Mouse (Mus musculus) left cerebral cortex, adult 2 months (tissue): ENCODE data around the gene Zcchc7. TPM values are rescaled to one million over a fixed set of nuclear protein-coding genes. Genes with fewer than 3 reads are reported as not detected.

Source experiments
- DNase-seq, 2 experiments: peaks; one replicate each; pipeline ENCODE4 v3.0.0; 2021 to 2022; ENCODE audit warnings: low spot score in 2 of 2, mixed read lengths in 1 of 2; ENCODE audit errors: extremely low spot score in 1 of 2
- H3K27ac ChIP-seq: fragments of 200-600 bp; 2 replicates; pipeline ENCODE4 v1.8.1; 2022
- H3K4me3 ChIP-seq: fragments of 200-600 bp; 2 replicates; pipeline ENCODE4 v1.8.1; 2022
- CTCF ChIP-seq: fragments of 200-600 bp; IDR thresholded peaks from 2 replicates; pipeline ENCODE4 v1.8.1; 2022; ENCODE audit warnings: antibody characterized with exemption, mild to moderate bottlenecking, moderate library complexity
- intact Hi-C: fragments of 180-260 bp; cut with DNase I; formaldehyde crosslinking; loops from one replicate; pipeline ENCODE4 v1.15.1; 2025
- long read RNA-seq, 2 experiments: library from polyadenylated mRNA; stranded (forward); transcript quantifications; one replicate each; pipeline ENCODE4 v2.0.0; 2021; ENCODE audit warnings: borderline mapping rate in 2 of 2
- total RNA-seq, 2 experiments: library from RNA; stranded (reverse); gene quantifications; 2 replicates each; pipeline ENCODE4 v1.2.3; 2021

Gene Zcchc7
- total RNA-seq: 10 to 100 TPM; 63.1 to 71.7 TPM
- long read RNA-seq, experiment 1, full-length matches to known transcripts: 2 of 6 reads
- long read RNA-seq, experiment 1, partial matches to known transcripts: 0 of 6 reads
- long read RNA-seq, experiment 1, other reads (novel, unspliced or antisense): 4 of 6 reads
- long read RNA-seq, experiment 2, full-length matches to known transcripts: 1 of 5 reads
- long read RNA-seq, experiment 2, partial matches to known transcripts: 1 of 5 reads
- long read RNA-seq, experiment 2, other reads (novel, unspliced or antisense): 3 of 5 reads

DNA sequence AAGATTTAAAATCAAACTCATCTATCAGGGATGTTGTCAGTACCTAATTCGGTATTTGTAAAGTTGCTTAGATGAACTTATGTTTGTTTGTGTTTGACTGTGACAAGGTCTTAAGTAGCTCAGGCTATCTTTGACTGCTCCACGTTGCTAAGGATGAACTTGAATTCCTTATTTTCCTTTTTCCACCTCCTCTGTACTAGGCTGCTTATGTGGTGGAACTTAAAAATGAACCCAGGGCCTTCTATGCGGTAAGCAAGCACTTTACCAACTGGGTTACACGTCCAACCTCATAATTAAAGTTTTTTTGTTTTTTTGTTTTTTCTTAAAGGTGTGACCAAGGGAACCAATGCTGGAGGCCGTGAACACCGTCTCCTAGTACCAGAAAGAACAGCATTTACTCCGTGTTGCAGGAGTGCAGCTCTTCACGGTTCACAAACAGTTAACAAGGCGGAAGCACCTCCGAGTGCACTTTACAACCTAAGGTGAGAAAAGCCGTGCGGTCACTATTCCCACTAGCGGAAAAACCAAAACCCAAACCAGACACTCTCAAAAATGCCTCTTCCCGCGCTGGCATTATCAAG lies at the start of gene Zcchc7:
Zcchc7 (plus strand) TSS at position 325 of the 581 bp plus-strand sequence.
- DNase-seq: no peak
- intact Hi-C loops: loop anchor here (2.0 to 5.0 kb wide), 2 partner anchors 152 to 217 kb away; no protein-coding TSS in a partner anchor
- peak within 1 kb of the TSS; percentile 100 for H3K4me3 ChIP-seq
- peak within 1 kb of the TSS; percentile 94 for H3K27ac ChIP-seq
- TF ChIP-seq CTCF: no peak

DNA sequence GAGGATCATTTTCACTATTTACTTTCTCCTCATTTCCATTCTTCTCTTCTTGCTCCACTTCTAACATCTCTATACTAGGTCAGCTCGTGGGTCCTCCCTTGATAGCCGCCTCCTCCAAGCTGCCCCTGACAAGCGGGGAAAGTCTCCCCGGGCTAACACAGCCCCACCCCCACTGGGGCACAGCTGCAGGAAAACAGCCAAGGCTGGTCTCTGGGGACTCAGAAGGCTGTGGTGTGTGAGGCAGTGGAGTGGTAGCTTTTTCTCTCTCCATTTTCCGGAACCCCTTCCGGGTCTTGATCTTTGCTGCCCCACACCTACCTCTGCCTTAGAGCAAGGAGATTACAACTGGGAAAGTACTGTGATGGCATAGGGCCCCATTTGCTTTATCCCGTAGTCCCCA lies 49.7 kb upstream of the Zcchc7 start:
- TF ChIP-seq CTCF: no peak
- no peak overlapping the region for H3K27ac ChIP-seq
- intact Hi-C loops: loop anchor here (10.0 kb wide), 1 partner anchor 1639 kb away; the partner anchor contains the start of gene Foxe1
- no peak overlapping the region for H3K4me3 ChIP-seq
- DNase-seq: no peak

DNA sequence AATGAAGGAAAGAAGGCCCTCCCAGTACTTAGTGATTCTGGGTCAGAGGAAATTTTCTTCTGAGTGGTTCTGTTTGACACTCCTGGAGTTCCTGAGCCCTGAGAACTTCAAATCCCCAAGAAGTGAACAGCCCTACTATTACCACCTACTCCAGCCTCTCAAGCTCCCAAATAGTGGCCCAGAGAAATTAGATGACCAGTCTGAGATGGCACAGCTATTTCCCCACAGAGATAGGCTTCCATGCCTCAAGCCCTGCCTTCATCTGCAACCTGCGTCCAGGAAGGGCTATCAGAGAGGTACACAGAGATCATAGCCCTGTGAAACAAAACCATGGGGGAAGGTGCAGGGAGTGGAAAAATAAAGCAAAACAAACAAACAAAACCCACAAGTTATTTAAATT lies 48.8 kb upstream of the Zcchc7 start:
- no peak for TF ChIP-seq CTCF

DNA sequence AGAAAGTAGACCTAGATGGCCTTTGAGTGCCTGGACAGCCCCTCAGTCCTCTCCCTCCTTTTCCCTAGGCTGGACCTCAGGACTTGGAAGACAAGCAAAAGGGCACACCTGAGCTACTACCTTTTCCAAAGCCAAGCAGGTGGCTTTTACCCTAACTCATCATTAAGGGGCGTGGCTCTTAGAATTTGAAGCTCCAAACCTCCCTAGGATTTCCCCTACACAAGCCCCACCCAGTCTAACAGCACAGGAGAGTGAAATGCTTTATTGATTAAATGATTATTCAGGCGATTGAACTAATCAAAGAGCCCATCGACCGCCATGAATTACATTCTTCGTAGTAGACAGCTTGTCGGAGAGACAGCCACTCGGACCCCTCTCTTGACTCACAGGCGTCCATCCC lies 47.4 kb upstream of the Zcchc7 start:
- intact Hi-C loops: loop anchor here (10.0 kb wide), 1 partner anchor 1636 kb away; the partner anchor contains the start of gene Foxe1
- no peak for TF ChIP-seq CTCF
- H3K4me3 ChIP-seq: no peak overlapping the region
- no peak for DNase-seq
- no peak overlapping the region for H3K27ac ChIP-seq

More for the DNA sequence above, 48.8 kb upstream of the Zcchc7 start:
- H3K4me3 ChIP-seq: no peak overlapping the region
- intact Hi-C loops: loop anchor here (10.0 kb wide), 1 partner anchor 1638 kb away; the partner anchor contains the start of gene Foxe1
- H3K27ac ChIP-seq: no peak overlapping the region
- no peak for DNase-seq

DNA sequence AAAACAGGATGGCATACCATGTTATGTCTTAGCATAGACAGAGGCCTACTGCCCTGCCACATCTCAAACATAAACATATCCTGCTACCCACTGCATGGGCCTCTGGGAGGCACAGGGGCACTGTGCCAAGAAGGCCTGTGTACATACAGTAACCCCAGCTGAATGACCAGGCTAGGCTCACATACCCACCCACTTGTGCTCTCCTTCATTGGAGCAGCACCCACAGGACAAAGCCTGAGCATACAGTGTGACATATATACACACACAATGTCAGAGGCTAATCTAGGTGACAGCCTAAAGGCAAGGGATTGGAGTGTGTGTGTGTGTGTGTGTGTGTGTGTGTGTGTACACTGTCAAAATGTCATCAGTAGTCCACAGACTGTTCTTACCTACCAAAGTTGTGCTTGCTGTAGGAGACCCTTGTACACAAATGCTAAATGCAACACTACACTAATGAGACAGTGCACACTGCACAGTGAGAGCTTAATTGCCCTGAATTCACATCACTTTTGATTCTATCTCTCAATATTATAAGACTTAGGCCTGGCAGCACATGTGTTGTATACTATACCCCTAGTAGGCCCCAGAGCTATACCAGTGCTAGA lies 46.5 kb upstream of the Zcchc7 start:
- Histone ChIP-seq H3K27ac (no peak overlapping the region), H3K4me3 (no peak overlapping the region)
- no peak for DNase-seq
- intact Hi-C loops: loop anchor here (10.0 kb wide), 1 partner anchor 1636 kb away; the partner anchor contains the start of gene Foxe1
- no peak for TF ChIP-seq CTCF

DNA sequence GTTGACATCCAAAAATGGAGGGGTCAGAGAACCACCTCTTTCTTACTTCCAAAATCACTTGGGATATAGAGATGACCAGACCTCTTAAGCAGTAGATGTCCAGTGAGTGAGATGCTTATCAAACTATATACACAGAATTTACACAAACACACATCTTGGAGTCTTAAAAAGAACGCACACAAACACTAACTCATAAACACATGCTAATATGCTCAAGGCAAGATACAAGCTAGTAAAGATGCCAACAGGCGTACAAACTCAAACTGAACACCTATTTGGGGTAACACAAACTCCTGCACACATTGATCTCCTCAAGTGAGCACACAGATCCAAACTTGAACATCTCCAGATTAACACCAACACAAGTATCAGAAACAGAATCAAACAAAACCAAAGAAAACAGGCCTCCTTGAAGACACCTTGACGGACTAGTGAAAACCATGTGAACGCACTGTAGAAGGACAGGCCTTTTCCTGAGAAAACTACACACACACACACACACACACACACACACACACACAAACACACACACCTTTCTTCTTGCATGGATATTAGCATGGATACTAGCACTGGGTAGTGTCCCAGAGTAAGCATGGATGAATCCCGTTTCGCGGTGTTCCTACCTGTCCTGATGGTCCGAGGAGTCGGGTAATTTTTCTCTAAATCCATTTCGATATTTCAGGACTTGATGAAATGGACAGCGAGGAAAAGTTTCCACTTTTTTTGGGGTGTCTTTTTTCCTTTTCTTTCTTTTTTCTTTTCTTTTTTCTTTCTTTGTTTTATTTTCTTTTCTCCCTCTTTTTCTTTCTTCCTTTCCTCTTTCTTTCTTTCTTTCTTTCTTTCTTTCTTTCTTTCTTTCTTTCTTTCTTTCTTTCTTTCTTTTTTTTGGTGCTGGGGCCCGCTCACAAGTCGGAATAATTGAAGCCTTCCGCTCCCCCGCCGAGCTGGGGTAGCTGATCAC lies 45.7 kb upstream of the Zcchc7 start, which contains the start of gene Pax5:
Pax5 (minus strand) TSS at position 748 of the 961 bp plus-strand sequence.
- intact Hi-C loops: loop anchor here (10.0 kb wide), 1 partner anchor 1635 kb away; the partner anchor contains the start of gene Foxe1
- H3K27ac ChIP-seq: no peak within 1 kb of the TSS
- DNase-seq: no peak
- no peak within 1 kb of the TSS for H3K4me3 ChIP-seq
- no peak for TF ChIP-seq CTCF

DNA sequence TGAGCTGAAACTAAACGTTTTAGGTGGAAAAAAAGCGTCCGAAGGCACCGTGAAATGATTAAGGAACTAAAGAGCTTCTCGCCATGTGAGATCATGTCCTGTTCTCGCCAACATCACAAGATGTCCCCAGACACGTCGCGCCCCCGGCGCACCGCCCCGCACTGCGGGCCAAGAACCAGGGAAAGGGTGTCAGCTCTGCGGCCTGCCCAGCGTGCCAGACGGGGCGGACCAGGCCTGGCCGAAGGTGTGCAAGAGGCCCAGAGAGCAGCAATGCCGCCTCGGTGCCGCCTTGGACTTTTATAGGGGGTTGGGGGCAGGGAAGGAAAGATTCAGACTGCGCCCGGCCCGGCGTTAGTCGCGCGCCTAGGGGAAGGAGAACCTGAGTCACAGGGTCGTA lies 45.0 kb upstream of the Zcchc7 start:
- no peak overlapping the region for H3K27ac ChIP-seq
- TF ChIP-seq CTCF: no peak
- DNase-seq: no peak
- no peak overlapping the region for H3K4me3 ChIP-seq
- intact Hi-C loops: no loop called here

DNA sequence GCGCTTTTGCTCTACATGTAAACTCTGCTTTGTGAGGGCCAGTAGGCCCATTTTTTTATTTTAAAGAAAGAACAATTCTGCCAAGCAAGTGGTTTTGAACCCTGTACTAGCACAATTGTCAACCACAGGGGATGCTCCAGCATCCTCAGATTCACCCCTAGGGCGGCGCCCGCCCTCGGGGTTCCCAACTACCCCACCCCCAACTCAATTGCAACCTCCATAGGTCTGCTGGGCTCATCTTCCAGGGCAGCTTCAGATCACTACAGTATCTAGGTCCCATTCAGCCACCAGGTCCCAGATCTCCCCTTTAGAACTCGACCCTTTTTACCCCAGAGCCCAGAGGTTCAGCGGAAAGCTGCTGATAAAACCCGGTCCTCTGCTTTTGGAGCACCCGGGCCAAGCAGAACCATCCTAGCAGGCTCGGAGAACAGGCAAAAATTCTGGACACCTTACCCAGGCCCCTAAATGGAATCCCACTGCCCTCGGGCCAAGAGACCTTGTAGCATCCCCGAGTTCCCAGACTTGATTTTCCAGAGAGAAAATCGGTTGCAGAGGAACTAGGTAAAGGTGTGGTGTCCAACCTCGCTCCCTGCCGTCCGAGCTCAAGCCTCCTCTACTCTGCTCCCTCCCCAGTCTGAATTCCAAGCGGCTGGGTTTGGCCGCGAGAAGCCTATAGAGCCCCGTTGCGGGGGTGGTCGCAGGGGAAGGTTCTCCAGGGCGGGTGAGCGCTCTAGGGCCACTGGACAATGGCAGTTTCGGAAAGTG lies 44.4 kb upstream of the Zcchc7 start:
- TF ChIP-seq CTCF: no peak
- intact Hi-C loops: no loop called here
- Histone ChIP-seq H3K4me3 (no peak overlapping the region), H3K27ac (no peak overlapping the region)
- DNase-seq: no peak

DNA sequence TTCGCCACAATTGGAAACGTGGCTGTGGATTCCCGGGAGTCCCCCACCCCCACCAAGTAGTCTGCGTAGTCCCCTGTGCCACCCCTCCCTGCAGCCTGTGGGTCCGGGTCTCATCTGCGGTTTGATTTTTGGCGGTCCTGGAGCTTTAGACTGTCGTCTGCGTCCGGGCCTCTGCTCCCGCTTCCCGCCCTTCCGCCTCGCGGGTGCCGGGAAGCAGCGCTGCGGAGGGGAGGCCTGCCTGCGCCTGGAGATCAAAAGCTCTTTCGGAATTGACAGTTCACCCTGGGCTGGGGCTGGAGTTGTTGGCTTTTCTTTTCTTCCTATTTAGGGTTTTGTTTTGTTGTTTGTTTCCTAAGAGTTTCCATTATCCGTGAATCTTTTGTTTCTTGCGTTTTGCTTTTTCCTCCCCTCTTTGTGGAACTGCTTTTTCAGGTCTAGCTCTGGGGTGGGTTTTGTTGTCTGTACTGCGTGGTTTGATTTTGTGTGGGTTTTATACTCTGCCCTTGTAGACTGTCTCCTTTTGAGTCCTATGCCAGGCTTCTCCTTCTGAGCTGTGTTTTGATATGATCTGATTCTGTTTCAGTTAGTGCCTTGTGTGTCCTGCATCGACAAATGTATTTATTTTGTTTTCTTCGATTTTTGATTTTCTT lies 43.5 kb upstream of the Zcchc7 start:
- no peak for DNase-seq
- TF ChIP-seq CTCF: no peak
- H3K4me3 ChIP-seq: no peak overlapping the region
- intact Hi-C loops: no loop called here
- no peak overlapping the region for H3K27ac ChIP-seq
